Mouse (Mus musculus): ENCODE data around the gene Trappc6a. TPM values are rescaled to one million over a fixed set of nuclear protein-coding genes. Genes with fewer than 3 reads are reported as not detected.

Trappc6a gene
- 39.2 and 58.6 TPM in 2 replicates for polyA plus RNA-seq (2015; fragmentation: Nextera tagmentation; extraction: Ambion mirVana)

DNA sequence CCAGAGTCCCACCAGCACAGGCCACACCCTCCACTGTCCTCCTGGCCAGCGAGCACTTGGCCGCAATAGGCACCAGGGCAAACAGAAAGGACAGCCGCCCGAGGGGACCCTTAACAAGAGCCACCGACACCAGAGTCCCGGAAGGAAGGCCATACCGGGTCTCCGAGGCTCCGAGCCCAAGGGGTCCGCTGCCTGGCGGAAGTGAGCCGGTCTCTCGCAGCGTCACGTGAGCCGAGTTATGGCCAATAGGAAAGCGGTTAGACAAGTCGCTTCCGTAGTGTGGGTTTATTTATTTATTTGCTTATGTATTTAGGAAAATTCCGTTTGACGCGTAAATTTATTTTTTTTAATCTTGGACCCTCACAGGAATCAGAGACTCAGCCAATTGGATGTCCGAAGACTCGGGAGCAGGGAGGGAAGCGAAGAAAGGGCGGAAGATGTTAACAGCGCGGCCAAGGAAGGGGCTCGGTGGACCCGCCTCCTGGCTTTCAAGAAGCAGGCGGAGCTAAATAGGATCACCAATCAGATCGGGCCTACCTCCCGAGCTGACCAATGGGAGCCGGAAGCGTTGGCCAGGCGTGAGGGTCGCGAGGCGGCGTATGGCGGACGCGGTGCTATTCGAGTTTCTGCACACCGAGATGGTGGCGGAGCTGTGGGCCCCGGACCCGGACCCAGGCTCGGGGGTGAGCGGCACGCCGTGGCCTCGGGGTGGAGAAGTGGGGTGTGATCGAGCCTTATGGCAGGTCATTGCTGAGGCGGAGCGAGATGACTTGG lies at the start of gene Trappc6a, which contains the start of gene Bloc1s3:
TSS of gene Trappc6a (plus strand) at position 246 of the 774 bp plus-strand sequence.
TSS of gene Bloc1s3 (minus strand) at position 218 of the 774 bp plus-strand sequence.
- ATAC-seq (ENCODE audit: low FRiP score), result peak; percentile 95
- H3K4me2 ChIP-seq, result peak within 1 kb of the TSS; percentile 85
- peak within 1 kb of the TSS; percentile 81 for H3K9ac ChIP-seq (replicated peaks)
- WGBS, result under 1% methylated on average over 56 of the region's 56 CpGs
- H3K27me3 ChIP-seq (replicated peaks), result no peaks in the 10 kb centered on the region
- peak within 1 kb of the TSS; percentile 87 for H3K27ac ChIP-seq (replicated peaks)
- no peaks in the 10 kb centered on the region for H3K36me3 ChIP-seq
- peak within 1 kb of the TSS; percentile 70 for H3K4me3 ChIP-seq (replicated peaks)
- no peaks in the 10 kb centered on the region for H3K9me3 ChIP-seq (replicated peaks)
- H3K4me1 ChIP-seq, result peaks cover 22% of the 10 kb centered on the region

DNA sequence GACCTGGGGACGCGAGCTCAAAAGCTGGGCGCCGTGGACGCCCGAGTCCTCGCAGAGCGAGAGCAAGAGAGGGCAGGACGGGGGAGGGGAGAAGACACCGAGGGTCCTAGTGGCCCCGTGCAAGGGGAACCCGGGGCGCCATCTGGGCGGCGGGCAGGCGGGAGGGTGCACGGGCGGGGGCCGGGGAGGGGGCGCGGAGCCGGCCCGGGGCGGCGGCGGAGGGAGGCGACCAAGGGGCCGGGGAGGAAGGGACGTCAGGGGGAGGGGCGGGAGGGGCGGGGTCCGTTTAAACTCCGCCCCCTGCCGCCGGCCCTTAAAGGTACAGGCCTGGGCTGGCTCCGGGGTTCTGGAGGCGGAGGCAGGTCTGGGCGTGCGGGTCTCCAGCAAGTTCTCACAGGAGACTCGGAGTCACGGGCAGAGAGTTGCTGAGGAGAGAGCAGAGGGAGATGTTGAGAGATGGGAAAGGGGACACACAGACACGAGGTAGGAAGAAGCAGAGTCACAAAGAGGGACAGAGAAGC lies 49.5 kb upstream of the Trappc6a start, which contains the start of gene Mark4:
TSS of gene Mark4 (minus strand) at position 231 of the 521 bp plus-strand sequence.
- WGBS, result under 1% methylated on average over 22 of the region's 42 CpGs
- Histone ChIP-seq H3K4me1 (peaks cover 30% of the 10 kb centered on the region), H3K9me3 (replicated peaks) (no peaks in the 10 kb centered on the region), H3K4me3 (replicated peaks) (peak within 1 kb of the TSS; percentile 83), H3K36me3 (peaks cover 6% of the 10 kb centered on the region; the same call in 1 of the 2 replicates), H3K4me2 (peak within 1 kb of the TSS; percentile 88), H3K9ac (replicated peaks) (peak within 1 kb of the TSS; percentile 87), H3K27me3 (replicated peaks) (no peaks in the 10 kb centered on the region), H3K27ac (replicated peaks) (peak within 1 kb of the TSS; percentile 81)
- peak; percentile 88 for ATAC-seq (ENCODE audit: low FRiP score)

DNA sequence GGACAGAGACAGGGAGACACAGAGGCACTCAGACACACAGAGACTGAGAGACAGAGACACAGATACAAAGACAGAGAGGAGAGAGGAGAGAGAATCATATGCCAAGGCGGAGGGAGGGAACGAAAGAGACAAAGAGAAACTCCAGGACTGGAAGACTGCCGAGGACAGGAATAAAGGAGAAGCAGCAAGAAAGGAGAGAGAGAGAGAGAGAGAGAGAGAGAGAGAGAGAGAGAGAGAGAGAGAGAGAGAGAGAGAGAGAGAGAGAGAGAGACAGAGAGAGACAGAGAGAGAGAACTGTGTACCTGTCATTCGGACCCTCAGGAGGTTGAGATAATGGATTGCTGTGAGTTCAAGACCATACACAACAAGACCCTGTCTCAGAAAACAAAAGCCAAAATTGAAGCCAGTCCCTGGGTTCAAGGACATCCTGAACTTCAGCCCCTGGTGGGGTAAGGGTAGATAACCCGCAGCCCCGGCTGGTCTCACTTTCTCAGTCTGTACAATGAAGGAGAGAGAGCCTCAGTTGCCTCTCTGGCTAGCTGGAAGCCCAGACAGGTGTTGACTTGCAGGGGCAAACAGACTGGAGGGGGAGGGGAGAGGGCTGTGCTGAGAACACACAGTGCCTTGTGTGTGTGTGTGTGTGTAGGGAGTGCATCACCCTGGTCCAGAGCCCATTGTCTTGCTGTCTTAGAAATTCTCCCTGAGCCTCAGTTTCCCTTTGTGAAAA lies 48.9 kb upstream of the Trappc6a start:
- Histone ChIP-seq H3K4me1 (peaks cover 30% of the 10 kb centered on the region), H3K9me3 (replicated peaks) (no peaks in the 10 kb centered on the region), H3K4me2 (peak overlapping the region; percentile 88), H3K36me3 (peaks cover 6% of the 10 kb centered on the region; the same call in 1 of the 2 replicates), H3K27me3 (replicated peaks) (no peaks in the 10 kb centered on the region), H3K9ac (replicated peaks) (peak overlapping the region; percentile 87; the same call in 1 of the 2 replicates), H3K4me3 (replicated peaks) (peak overlapping the region; percentile 83), H3K27ac (replicated peaks) (peak overlapping the region; percentile 81)
- peak; percentile 4; the same call in 1 of the 2 replicates for ATAC-seq (ENCODE audit: low FRiP score)
- 22% methylated on average over 6 of the region's 6 CpGs for WGBS

DNA sequence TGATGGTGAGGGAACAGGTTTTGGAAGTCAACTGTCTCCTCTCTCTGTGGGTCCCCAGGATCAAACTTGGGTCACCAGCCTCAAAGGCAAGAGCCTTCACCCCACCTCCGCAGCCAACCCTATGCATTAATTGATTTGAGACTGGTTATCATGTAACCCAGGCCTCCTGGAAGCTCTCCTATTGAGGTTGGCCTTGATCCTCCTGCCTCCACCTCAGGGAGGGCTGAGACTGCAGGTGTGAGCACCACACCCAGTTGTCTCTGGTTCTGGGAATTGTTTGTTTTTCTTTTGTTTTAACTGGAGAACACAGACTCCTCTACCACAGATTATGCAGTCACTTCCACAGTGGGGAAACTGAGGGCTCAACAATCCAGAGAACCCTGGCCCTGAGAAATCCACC lies 47.7 kb upstream of the Trappc6a start:
- Histone ChIP-seq H3K27ac (replicated peaks) (no peak overlapping the region), H3K36me3 (peaks cover 6% of the 10 kb centered on the region; the same call in 1 of the 2 replicates), H3K9ac (replicated peaks) (no peak overlapping the region), H3K9me3 (replicated peaks) (no peaks in the 10 kb centered on the region), H3K4me3 (replicated peaks) (no peak overlapping the region), H3K4me2 (no peak overlapping the region), H3K4me1 (peaks cover 28% of the 10 kb centered on the region), H3K27me3 (replicated peaks) (peaks cover 5% of the 10 kb centered on the region)
- ATAC-seq (ENCODE audit: low FRiP score), result no peak
- WGBS, result 87% methylated on average over 1 of the region's 1 CpGs

DNA sequence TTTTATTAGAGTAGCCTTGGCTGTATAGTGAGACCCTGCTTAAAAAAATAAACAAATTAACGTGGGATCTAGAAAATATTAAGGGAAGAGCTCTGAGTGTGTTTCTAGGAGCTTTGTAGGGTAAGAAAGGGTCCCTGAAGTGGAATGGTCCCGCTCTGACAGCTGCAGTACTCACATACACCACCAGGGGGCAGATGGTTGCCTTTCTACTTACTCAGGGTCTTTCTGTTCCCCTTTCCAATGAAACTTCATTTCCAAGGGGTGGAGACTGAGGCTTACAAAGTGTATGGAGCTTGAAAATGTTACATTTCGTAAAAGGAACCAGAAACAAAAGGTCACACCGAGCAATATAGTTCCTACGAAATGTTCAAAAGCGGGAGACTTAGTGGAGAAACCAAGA lies 46.7 kb upstream of the Trappc6a start:
- Histone ChIP-seq H3K9me3 (replicated peaks) (no peaks in the 10 kb centered on the region), H3K4me3 (replicated peaks) (no peak overlapping the region), H3K27ac (replicated peaks) (no peak overlapping the region), H3K4me2 (no peak overlapping the region), H3K27me3 (replicated peaks) (peaks cover 12% of the 10 kb centered on the region), H3K4me1 (peaks cover 19% of the 10 kb centered on the region), H3K9ac (replicated peaks) (no peak overlapping the region), H3K36me3 (no peaks in the 10 kb centered on the region)
- WGBS, result 18% methylated on average over 6 of the region's 6 CpGs
- ATAC-seq (ENCODE audit: low FRiP score), result no peak

DNA sequence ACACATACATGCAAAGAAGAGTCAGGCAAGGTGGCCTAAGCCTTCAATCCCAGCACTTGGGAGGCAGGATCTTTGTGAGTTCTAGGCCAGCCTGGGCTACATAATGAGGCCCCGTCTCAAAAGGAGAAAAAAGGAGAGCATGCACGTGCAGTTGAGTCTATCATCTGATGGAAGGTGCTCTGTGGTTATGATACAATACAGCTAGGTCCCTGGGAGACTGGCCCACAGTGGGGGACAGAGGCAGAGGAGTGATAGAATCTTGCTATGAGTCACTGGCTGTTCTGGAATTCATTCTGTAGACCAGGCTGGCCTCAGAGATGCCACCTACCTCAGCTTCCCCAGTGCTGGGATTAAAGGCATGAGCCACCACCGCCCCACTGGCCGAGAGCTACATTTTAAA lies 45.8 kb upstream of the Trappc6a start:
- H3K27ac ChIP-seq (replicated peaks), result no peak overlapping the region
- 67% methylated on average over 4 of the region's 4 CpGs for WGBS
- H3K4me3 ChIP-seq (replicated peaks), result no peak overlapping the region
- peaks cover 20% of the 10 kb centered on the region for H3K27me3 ChIP-seq (replicated peaks)
- H3K4me2 ChIP-seq, result no peak overlapping the region
- no peak for ATAC-seq (ENCODE audit: low FRiP score)
- no peaks in the 10 kb centered on the region for H3K9me3 ChIP-seq (replicated peaks)
- no peak overlapping the region for H3K9ac ChIP-seq (replicated peaks)
- H3K4me1 ChIP-seq, result peaks cover 9% of the 10 kb centered on the region
- H3K36me3 ChIP-seq, result no peaks in the 10 kb centered on the region

DNA sequence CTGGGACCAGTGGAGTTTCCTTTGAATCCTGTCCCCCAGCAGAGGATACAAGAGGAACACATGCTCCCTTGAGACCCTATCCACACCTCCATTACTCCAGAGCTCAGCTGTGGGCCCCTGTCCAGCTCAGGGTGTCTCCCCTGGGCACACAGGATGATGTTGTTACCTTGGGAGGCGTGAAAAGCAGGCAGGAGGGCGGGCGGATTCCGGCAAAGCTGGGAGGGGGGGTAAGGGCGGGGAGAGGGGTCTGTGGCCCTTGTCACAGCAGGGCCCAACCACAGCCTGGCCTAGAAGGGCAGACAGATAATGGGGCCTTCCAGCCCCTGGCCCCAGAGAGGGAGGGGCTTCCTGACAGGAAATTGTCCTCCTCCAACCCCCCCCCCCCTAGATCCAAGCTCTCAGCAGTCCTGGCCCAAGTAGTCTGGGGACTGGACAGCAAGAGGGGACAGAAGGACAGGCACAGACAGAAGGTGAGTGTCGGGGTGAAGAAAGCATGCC lies 45.3 kb upstream of the Trappc6a start, which contains the start of gene Exoc3l2:
TSS of gene Exoc3l2 (plus strand) at position 448 of the 498 bp plus-strand sequence.
- no peak within 1 kb of the TSS for H3K27ac ChIP-seq (replicated peaks)
- H3K27me3 ChIP-seq (replicated peaks), result peaks cover 24% of the 10 kb centered on the region
- no peak within 1 kb of the TSS for H3K4me2 ChIP-seq
- H3K4me1 ChIP-seq, result peaks cover 5% of the 10 kb centered on the region
- 14% methylated on average over 5 of the region's 6 CpGs for WGBS
- H3K36me3 ChIP-seq, result no peaks in the 10 kb centered on the region
- H3K4me3 ChIP-seq (replicated peaks), result no peak within 1 kb of the TSS
- H3K9me3 ChIP-seq (replicated peaks), result no peaks in the 10 kb centered on the region
- H3K9ac ChIP-seq (replicated peaks), result no peak within 1 kb of the TSS
- no peak for ATAC-seq (ENCODE audit: low FRiP score)

DNA sequence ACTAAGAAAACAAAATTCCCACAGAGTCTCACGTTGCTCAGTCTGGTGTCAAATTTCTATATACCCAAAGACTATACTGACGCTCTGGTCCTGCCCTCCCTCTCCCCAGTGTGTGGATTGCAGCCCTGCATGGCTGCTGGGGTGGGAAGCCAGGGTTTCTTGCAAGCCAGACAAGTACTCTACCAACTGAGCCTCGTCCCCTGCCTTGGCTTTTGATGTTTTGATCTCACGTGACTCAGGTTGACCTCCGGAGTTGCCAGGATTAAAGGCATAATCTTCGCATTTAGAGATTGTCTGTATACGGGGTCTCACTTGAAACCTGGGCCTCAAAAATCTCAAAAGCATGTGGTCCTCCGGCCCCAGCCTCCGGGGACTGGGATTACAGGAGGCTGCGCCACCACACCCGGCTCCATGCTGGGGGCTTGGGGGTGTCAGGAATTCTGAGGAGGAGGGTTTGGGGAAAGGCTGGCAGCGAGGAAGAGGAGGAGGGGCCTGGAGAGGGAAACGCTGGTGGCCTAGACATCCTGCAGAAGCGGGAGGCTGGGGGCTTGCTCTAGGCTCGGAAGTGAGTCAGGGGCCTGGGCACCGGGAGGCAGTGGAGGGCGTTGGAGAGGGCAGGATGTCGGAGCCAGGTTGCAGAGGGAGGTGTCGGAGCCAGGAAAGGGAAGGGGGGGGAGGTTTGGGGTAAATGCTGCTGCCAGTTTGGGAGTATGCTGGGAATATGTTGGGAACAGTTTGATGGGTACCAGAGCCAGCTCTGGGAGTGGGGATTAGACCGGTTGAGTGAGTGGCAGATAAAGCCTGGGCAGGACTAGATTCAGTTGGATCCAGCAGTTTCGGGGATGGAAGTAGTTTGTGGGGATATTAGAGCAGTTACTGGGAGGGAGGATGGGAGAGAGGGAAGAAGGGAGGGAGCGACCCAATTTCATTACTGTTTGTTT lies 43.6 kb upstream of the Trappc6a start:
- Histone ChIP-seq H3K4me1 (peaks cover under 1% of the 10 kb centered on the region), H3K27me3 (replicated peaks) (peaks cover 32% of the 10 kb centered on the region), H3K9ac (replicated peaks) (no peak overlapping the region), H3K4me2 (no peak overlapping the region), H3K9me3 (replicated peaks) (no peaks in the 10 kb centered on the region), H3K27ac (replicated peaks) (no peak overlapping the region), H3K4me3 (replicated peaks) (no peak overlapping the region), H3K36me3 (no peaks in the 10 kb centered on the region)
- no peak for ATAC-seq (ENCODE audit: low FRiP score)
- WGBS, result 14% methylated on average over 22 of the region's 22 CpGs

DNA sequence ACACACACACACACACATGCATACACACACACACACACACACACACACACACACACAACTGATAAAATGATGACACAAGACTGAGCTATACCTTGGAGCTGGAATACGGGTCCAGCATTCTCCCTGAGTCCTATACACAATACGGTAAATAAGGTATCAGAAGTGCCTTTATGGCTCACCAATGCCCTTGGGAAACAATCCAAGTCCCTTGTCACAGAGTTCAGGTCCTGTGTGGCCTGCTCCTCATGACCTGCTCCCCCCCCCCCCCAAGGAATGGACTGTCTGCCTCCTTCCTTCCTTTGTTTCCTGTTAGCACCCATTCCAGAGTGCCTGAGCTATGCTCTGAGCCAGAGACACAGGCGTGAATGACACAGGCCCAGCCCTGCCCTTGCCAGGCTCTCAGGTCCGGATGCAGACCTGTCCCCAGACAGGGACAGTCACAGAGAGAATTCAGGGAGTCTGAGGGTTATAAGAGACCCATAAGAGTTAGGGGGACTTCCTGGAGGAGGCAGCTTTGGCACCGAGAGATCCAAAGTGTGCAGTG lies 41.5 kb upstream of the Trappc6a start:
- no peaks in the 10 kb centered on the region for H3K36me3 ChIP-seq
- no peaks in the 10 kb centered on the region for H3K9me3 ChIP-seq (replicated peaks)
- peaks cover 50% of the 10 kb centered on the region for H3K27me3 ChIP-seq (replicated peaks)
- no peak overlapping the region for H3K27ac ChIP-seq (replicated peaks)
- no peak overlapping the region for H3K9ac ChIP-seq (replicated peaks)
- no peak overlapping the region for H3K4me3 ChIP-seq (replicated peaks)
- no peaks in the 10 kb centered on the region; the same call in 1 of the 2 replicates for H3K4me1 ChIP-seq
- no peak overlapping the region for H3K4me2 ChIP-seq
- WGBS, result 74% methylated on average over 5 of the region's 5 CpGs
- no peak for ATAC-seq (ENCODE audit: low FRiP score)

DNA sequence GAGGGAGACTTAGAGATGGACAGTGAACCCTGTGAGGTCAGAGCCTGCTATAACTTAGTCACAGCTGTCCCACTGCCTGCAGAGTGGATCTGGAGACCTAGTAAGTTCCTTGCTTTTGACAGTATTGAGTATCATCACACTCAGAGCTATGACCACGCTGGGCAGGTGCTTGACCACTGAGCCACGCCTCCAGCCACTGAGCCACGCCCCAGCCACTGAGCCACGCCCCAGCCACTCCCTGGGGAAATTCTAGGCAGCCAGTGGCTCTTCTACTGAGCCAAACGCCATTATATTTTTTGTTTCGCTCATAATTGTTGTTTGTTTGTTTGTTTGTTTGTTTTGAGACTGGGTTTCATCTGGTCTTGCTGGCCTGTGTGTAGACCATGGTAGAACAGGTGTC lies 40.6 kb upstream of the Trappc6a start:
- WGBS, result 44% methylated on average over 6 of the region's 6 CpGs
- no peak overlapping the region for H3K9ac ChIP-seq (replicated peaks)
- H3K9me3 ChIP-seq (replicated peaks), result no peaks in the 10 kb centered on the region
- H3K27ac ChIP-seq (replicated peaks), result no peak overlapping the region
- no peak overlapping the region for H3K4me3 ChIP-seq (replicated peaks)
- no peak for ATAC-seq (ENCODE audit: low FRiP score)
- no peaks in the 10 kb centered on the region; the same call in 1 of the 2 replicates for H3K4me1 ChIP-seq
- H3K27me3 ChIP-seq (replicated peaks), result peaks cover 59% of the 10 kb centered on the region
- H3K4me2 ChIP-seq, result no peak overlapping the region
- no peaks in the 10 kb centered on the region for H3K36me3 ChIP-seq
